Mouse (Mus musculus) limb, embryonic 13.5 days (tissue): ENCODE data around the gene Rom1. TPM values are rescaled to one million over a fixed set of nuclear protein-coding genes. Genes with fewer than 3 reads are reported as not detected.

Experiments used
- ATAC-seq: fragments of 200-750 bp; cut with Nextera tagmentation; 2 replicates; pipeline ENCODE4 v1.8.0; 2017; ENCODE audit warnings: low read depth, moderate number of reproducible peaks, moderate TSS enrichment; ENCODE audit not compliant: low FRiP score
- H3K27ac ChIP-seq: fragments of 300-500 bp; sonication (generic); 2 replicates; pipeline ENCODE4 v1.5.1; 2015; ENCODE audit warnings: inconsistent platforms, mild to moderate bottlenecking, moderate library complexity
- H3K27me3 ChIP-seq: fragments of 300-500 bp; sonication (generic); 2 replicates; pipeline ENCODE4 v1.6.1; 2015; ENCODE audit warnings: mild to moderate bottlenecking, inconsistent platforms
- H3K36me3 ChIP-seq: fragments of 300-500 bp; sonication (generic); 2 replicates; pipeline ENCODE4 v1.6.1; 2015; ENCODE audit warnings: inconsistent platforms, mild to moderate bottlenecking, moderate library complexity
- H3K4me1 ChIP-seq: fragments of 300-500 bp; sonication (generic); 2 replicates; pipeline ENCODE4 v1.6.1; 2015; ENCODE audit warnings: inconsistent platforms
- H3K4me2 ChIP-seq: fragments of 300-500 bp; sonication (generic); replicated peaks from 2 replicates; pipeline ENCODE4 v1.6.1; 2015; ENCODE audit warnings: inconsistent platforms, mild to moderate bottlenecking, moderate library complexity
- H3K4me3 ChIP-seq: fragments of 300-500 bp; sonication (generic); 2 replicates; pipeline ENCODE4 v1.5.1; 2015; ENCODE audit warnings: moderate library complexity, mild to moderate bottlenecking, inconsistent platforms
- H3K9ac ChIP-seq: fragments of 300-500 bp; sonication (generic); 2 replicates; pipeline ENCODE4 v1.6.1; 2015; ENCODE audit warnings: mild to moderate bottlenecking, inconsistent platforms
- H3K9me3 ChIP-seq: fragments of 300-500 bp; sonication (generic); 2 replicates; pipeline ENCODE4 v1.6.1; 2016; ENCODE audit warnings: inconsistent platforms
- WGBS: fragments of 180-500 bp; shearing (Covaris S2); methylation state at CpG from one replicate; pipeline ENCODE4 v1.1.7; 2015; 5-methylcytosine and 5-hydroxymethylcytosine counted together
- microRNA-seq: library from miRNA; unstranded; fragments of <30 nt; microRNA quantifications from one replicate; pipeline ENCODE4, GENCODE M21; 2016
- polyA plus RNA-seq: library from polyadenylated mRNA; unstranded; fragments of >200 nt; fragmentation: Nextera tagmentation; extraction: Ambion mirVana; gene quantifications from 2 replicates; pipeline ENCODE4 v1.2.1, GENCODE M21; 2015

Gene Rom1
- polyA plus RNA-seq, 1 experiment from 2014 or later: 3.2 TPM

DNA sequence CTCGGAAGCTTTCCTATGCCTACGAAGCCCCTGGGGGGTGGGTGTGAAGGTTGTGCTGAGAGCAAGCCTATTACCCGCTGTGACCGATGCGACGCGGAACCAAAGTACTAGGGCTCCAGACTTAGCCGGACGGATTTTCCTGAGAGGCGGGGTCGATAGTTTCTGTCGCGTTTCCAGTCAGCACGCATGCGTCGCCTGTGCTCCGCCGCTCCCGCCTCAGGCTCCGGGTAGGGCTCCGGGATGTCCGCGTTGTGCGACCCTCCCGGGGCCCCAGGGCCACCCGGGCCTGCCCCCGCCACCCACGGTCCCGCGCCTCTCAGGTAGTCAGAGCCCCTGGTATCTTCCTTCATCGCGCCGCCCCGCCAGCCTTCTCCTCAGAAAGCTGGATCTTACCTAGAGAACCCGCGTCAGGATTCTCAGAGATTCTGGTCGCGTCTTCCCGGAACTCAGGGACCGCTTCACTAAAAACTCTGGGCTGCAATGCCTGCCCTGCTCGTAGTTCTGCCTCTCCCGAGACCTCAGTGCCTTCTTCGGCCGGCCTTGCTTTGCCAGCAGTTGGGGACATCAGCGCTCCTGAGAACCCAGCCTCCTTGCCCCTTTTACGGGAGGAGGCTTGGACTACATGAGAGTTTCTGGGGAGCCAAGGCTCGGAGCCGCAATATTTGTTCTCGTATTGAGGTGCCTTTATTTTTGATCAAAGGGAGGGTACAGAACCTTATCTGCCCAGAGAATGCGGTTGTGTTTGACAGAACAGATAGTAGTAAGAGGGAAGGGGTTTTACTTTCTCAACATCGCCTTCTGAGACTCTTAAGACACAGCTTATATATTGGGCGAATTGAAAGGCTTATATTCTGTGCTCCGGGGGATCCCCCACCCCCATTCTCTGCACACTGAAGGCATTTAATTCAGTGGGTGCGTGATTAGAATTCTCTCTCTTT, 36.1 kb downstream of the Rom1 start, which contains the start of gene Ints5:
Ints5 (plus strand) TSS at position 177 of the 938 bp plus-strand sequence.
- H3K4me1 ChIP-seq: peaks cover 35% of the 10 kb centered on the region
- peak within 1 kb of the TSS; percentile 79 for H3K27ac ChIP-seq
- peak within 1 kb of the TSS; percentile 94 for H3K9ac ChIP-seq
- H3K4me2 ChIP-seq: peak within 1 kb of the TSS; percentile 88
- ATAC-seq: peak; percentile 60
- H3K9me3 ChIP-seq: no peaks in the 10 kb centered on the region
- peaks cover 40% of the 10 kb centered on the region for H3K36me3 ChIP-seq
- H3K27me3 ChIP-seq: no peaks in the 10 kb centered on the region
- H3K4me3 ChIP-seq: peak within 1 kb of the TSS; percentile 88
- WGBS: 2% methylated on average over 54 of the region's 54 CpGs

DNA sequence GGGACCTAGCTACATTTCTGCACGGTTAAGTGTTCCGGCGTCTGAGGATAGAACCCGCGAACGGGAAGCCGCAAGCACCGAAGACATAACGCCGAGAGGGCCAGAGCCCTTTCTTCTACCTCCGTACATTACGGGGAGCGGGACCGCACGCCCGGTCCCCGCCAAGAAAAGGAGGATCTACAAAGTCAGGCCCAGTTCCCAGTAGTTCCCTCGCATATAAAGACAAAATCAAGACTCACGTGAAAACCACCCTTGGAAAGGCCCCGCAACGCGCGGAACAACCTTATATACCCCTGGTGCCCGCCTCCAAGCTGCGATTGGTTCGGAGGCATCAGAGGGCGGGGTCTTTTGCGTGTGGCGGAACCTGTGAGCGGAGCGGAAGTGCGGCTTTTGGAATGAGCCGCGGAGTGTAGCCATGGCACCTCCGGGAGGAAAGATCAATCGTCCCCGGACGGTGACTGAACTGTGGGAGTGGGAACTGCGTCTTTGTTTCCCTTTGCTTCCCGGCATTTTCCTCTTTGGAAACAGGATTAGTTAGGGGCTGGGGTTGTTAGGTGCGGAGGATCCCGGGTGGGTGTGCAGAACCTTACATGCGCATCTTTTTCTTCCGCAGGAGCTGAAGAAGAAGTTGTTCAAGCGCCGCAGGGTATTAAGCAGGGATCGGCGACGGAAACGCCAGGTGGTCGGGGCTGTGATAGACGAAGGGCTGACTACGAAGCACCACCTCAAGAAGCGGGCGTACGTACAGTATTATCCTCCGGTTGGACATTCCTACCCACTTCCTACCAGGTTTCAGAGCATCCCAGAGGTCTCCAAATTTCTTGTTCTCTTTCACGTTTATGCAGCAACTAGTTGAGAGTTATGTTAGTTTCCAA, 40.4 kb downstream of the Rom1 start, which contains the start of the genes 1810009A15Rik and Gm49416:
1810009A15Rik (plus strand) TSS at position 343 of the 875 bp plus-strand sequence.
Gm49416 (plus strand) TSS at position 416 of the 875 bp plus-strand sequence.
- Histone ChIP-seq H3K9ac (peak within 1 kb of the TSS; percentile 93), H3K9me3 (no peaks in the 10 kb centered on the region), H3K27ac (peak within 1 kb of the TSS; percentile 88), H3K4me2 (peak within 1 kb of the TSS; percentile 66), H3K4me3 (peak within 1 kb of the TSS; percentile 70), H3K27me3 (no peaks in the 10 kb centered on the region), H3K36me3 (peaks cover 14% of the 10 kb centered on the region), H3K4me1 (peaks cover 21% of the 10 kb centered on the region)
- peak; percentile 95 for ATAC-seq
- under 1% methylated on average over 58 of the region's 58 CpGs for WGBS

DNA sequence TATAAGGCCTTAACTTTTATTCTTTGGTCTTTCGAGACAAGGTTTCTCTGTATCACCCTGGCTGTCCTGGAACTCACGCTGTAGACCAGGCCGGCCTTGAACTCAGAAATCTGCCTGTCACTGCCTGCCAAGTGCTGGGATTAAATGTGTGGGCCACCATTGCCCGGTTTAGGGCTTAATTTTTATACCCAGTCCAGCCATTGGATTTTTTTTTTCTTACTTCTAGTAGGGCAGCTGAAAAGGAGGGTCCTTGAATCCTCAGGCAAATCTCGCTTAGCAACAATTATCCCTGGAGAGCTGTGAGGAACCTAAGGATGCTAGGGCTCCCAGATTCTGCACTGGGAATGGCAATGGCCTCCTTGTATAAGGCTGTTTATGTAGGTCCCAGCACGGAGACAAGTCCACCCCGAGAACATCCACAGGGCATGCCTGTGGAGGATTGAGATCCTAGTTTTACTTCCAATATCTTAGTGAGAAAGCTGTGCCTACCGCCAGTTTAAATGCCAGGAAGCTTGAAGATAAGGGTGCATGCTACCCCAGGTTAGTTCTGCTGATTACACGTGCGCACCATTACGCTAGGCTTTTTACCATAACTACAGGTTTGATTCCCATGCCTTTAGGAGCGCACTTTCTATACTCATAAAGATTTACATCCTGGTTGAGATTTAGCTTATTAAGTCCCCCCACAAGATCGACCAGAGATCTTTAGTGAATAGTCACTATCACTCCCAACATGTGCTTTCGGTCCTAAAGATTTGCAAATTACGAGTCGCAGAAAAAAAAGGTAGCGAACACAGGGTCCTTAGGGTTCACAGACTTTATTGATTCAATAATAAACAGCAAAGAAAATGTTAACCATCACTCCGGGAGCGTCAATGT, 41.3 kb downstream of the Rom1 start:
- Histone ChIP-seq H3K4me2 (peak overlapping the region; percentile 66), H3K9ac (peak overlapping the region; percentile 93), H3K27ac (peak overlapping the region; percentile 88), H3K4me1 (peaks cover 17% of the 10 kb centered on the region), H3K9me3 (no peaks in the 10 kb centered on the region), H3K36me3 (peaks cover 14% of the 10 kb centered on the region), H3K4me3 (peak overlapping the region; percentile 70), H3K27me3 (no peaks in the 10 kb centered on the region)
- 11% methylated on average over 19 of the region's 19 CpGs for WGBS
- no peak for ATAC-seq

DNA sequence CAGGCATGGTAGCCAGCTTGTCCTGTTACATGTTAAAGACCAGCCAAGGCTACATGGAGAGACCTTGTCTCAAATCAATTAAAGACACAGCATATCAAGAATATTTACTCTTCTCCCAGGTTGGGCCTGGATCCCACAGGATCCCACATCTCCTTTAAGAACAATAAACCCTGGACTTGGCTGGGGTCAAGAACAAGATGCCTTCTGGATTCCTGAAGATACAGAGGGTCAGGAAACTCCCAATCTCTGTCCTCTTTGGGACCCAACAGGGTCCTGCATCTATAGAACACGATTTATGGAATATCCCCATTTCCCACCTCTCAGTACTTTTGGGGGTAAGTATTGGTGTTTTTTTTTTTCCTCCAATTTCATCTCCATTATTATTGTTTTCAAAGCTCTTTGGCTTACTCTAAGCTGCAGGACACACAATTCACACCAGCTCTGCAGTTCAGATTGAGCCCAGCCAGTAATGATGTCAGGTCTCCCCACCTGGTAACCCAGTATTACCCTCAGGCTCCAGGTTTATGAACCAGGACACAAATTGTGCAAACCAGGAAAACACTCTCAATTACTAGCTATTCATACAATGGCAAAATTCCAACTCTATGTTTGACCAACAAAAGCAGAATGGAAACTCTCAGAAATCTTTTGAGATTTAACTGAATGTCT, 42.1 kb downstream of the Rom1 start:
- Histone ChIP-seq H3K9me3 (no peaks in the 10 kb centered on the region), H3K4me2 (peak overlapping the region; percentile 66), H3K9ac (peak overlapping the region; percentile 93), H3K27ac (peak overlapping the region; percentile 88; the same call in 1 of the 2 replicates), H3K36me3 (peaks cover 14% of the 10 kb centered on the region), H3K27me3 (no peaks in the 10 kb centered on the region), H3K4me3 (peak overlapping the region; percentile 70), H3K4me1 (peaks cover 17% of the 10 kb centered on the region)
- no peak for ATAC-seq
- WGBS: 52% methylated on average over 1 of the region's 1 CpGs

DNA sequence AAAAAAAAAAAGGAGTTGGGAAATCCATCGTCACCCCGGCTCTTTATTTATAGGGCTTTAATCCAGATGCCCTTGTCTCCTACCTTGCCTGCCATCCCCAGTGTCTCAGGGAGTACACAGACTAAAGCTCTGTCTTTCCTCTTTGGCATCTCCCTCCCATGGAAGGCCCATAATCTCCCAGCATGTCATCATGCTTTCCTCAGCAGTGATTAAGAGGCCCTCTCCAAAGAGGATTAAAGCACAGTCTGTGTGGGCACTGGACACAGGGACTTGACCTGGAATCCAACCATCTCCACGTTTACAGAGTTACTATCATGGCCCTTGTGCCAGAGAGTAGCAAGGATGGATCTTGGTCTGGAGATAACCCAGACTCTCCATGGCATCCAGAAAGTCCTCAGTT, 45.5 kb downstream of the Rom1 start, which contains the start of the genes Lbhd1 and Gm49403:
Lbhd1 (plus strand) TSS at position 117 of the 400 bp plus-strand sequence.
Gm49403 (plus strand) TSS at position 315 of the 400 bp plus-strand sequence.
- H3K4me3 ChIP-seq: no peak within 1 kb of the TSS
- 66% methylated on average over 3 of the region's 3 CpGs for WGBS
- H3K9me3 ChIP-seq: no peaks in the 10 kb centered on the region
- no peak within 1 kb of the TSS for H3K4me2 ChIP-seq
- H3K4me1 ChIP-seq: peaks cover 20% of the 10 kb centered on the region
- H3K9ac ChIP-seq: no peak within 1 kb of the TSS
- no peaks in the 10 kb centered on the region for H3K27me3 ChIP-seq
- H3K36me3 ChIP-seq: peaks cover 4% of the 10 kb centered on the region; the same call in 1 of the 2 replicates
- no peak within 1 kb of the TSS for H3K27ac ChIP-seq
- ATAC-seq: no peak

DNA sequence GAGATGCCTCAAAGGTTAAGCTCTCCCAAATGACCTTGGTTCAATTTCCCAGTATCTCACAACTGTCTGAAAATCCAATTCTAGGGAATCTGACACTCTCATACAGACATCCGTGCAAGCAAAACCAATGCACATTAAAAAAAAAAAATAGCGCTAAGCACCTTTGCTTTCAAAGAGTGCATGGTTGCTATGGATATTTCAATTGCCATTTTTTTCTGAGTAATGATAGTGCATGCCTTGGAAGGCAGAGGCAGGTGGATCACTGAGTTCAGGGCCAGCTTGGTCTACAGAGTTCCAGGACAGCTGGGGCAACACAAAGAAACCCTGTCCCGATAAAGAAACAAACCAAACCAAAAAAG, 48.1 kb downstream of the Rom1 start:
- peak overlapping the region; percentile 86 for H3K4me2 ChIP-seq
- peak overlapping the region; percentile 89 for H3K4me3 ChIP-seq
- no peaks in the 10 kb centered on the region for H3K9me3 ChIP-seq
- 19% methylated on average over 3 of the region's 3 CpGs for whole genome bisulfite sequencing
- no peaks in the 10 kb centered on the region for H3K27me3 ChIP-seq
- peak overlapping the region; percentile 92 for H3K9ac ChIP-seq
- no peak overlapping the region; the same call in 1 of the 2 replicates for H3K27ac ChIP-seq
- peaks cover 9% of the 10 kb centered on the region for H3K4me1 ChIP-seq
- no peak for ATAC-seq
- peaks cover 25% of the 10 kb centered on the region for H3K36me3 ChIP-seq

DNA sequence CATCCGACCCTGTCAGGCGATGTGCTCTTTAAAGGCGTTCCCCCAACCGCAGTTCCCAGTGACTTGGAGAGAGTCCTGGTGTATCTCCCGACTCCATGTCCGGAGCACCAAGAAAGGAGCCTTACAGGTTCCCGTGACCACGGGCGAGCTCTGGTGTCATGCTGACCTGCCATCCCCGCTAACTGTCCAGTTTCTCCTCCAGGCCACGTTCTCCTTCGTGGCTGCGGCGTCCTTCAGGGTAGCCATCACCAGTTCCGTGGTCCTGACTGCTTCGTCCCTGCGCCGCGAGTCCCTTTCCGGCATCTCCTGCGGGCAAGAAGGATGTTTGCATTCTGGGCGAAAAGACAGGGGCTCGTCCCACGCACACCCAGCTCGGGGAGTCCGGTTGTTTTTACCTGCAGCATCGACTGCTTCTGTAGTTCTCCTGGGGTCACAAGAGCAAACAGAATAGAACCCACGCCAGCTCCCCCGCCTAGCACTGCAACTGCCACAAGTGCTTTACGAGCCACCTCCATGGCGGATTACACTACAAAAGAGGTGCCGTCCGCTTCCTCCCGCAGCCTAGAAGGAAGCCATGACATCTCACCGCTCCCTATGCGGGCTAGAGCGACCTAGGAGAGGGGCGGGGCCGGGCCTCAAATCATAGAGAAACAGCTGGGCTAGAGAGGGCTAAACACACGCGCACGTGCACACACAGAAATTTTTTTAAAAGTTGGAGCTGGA, 48.7 kb downstream of the Rom1 start, which contains the start of gene Uqcc3:
Uqcc3 (minus strand) TSS at position 613 of the 723 bp plus-strand sequence.
- H3K27me3 ChIP-seq: no peaks in the 10 kb centered on the region
- H3K4me1 ChIP-seq: peaks cover 9% of the 10 kb centered on the region
- WGBS: under 1% methylated on average over 42 of the region's 42 CpGs
- H3K4me3 ChIP-seq: peak within 1 kb of the TSS; percentile 89
- peak; percentile 97 for ATAC-seq
- H3K27ac ChIP-seq: peak within 1 kb of the TSS; percentile 81
- H3K36me3 ChIP-seq: peaks cover 30% of the 10 kb centered on the region
- peak within 1 kb of the TSS; percentile 92 for H3K9ac ChIP-seq
- H3K9me3 ChIP-seq: no peaks in the 10 kb centered on the region
- peak within 1 kb of the TSS; percentile 86 for H3K4me2 ChIP-seq

Small RNA genes within 50 kb of the gene (microRNA-seq; reads per million reads assigned to microRNA genes)
- gene Mir5136: not detected

Other genes starting within 250 kb of the Rom1 start
- 101 and 103 TPM in 2 replicates for gene Slc3a2, start 206.0 kb downstream of the Rom1 start, polyA plus RNA-seq
- gene Wdr74, start 193.5 kb downstream of the Rom1 start, polyA plus RNA-seq: 98.7 TPM in 2 replicates
- 2.1 TPM in 2 replicates for gene 1700092M07Rik, start 188.6 kb downstream of the Rom1 start, polyA plus RNA-seq
- gene Stx5a, start 187.9 kb downstream of the Rom1 start, polyA plus RNA-seq: 194 and 205 TPM in 2 replicates
- 214 and 217 TPM in 2 replicates for gene Nxf1, start 172.3 kb downstream of the Rom1 start, polyA plus RNA-seq
- 211 and 232 TPM in 2 replicates for gene Tmem223, start 158.4 kb downstream of the Rom1 start, polyA plus RNA-seq
- 62.7 and 66.2 TPM in 2 replicates for gene Tmem179b, start 154.9 kb downstream of the Rom1 start, polyA plus RNA-seq
- gene Taf6l, start 142.9 kb downstream of the Rom1 start, polyA plus RNA-seq: 31.9 and 32.8 TPM in 2 replicates
- 183 and 185 TPM in 2 replicates for gene Polr2g, start 130.8 kb downstream of the Rom1 start, polyA plus RNA-seq
- 6.0 and 6.7 TPM in 2 replicates for gene Zbtb3, start 126.8 kb downstream of the Rom1 start, polyA plus RNA-seq
- 67.1 and 73.4 TPM in 2 replicates for gene Ttc9c, start 110.0 kb downstream of the Rom1 start, polyA plus RNA-seq
- gene Hnrnpul2, start 109.3 kb downstream of the Rom1 start, polyA plus RNA-seq: 5.9 and 6.3 TPM in 2 replicates
- gene AC129217.1, start 99.6 kb downstream of the Rom1 start, polyA plus RNA-seq: not detected in 2 replicates
- 45.2 and 49.3 TPM in 2 replicates for gene Bscl2, start 91.9 kb downstream of the Rom1 start, polyA plus RNA-seq
- 8.7 and 8.8 TPM in 2 replicates for gene Gng3, start 90.2 kb downstream of the Rom1 start, polyA plus RNA-seq
- 0.75 and 0.93 TPM in 2 replicates for gene Lrrn4cl, start 78.6 kb downstream of the Rom1 start, polyA plus RNA-seq
- gene Ubxn1, start 57.9 kb downstream of the Rom1 start, polyA plus RNA-seq: 179 TPM in 2 replicates
- 66.7 and 70.4 TPM in 2 replicates for gene Uqcc3, start 48.4 kb downstream of the Rom1 start, polyA plus RNA-seq
- gene Lbhd1, start 45.6 kb downstream of the Rom1 start, polyA plus RNA-seq: 93.0 and 93.2 TPM in 2 replicates
- gene Gm49403, start 45.4 kb downstream of the Rom1 start, polyA plus RNA-seq: not detected in 2 replicates
- 94.0 and 96.6 TPM in 2 replicates for gene 1810009A15Rik, start 40.5 kb downstream of the Rom1 start, polyA plus RNA-seq
- gene Gm49416, start 40.4 kb downstream of the Rom1 start, polyA plus RNA-seq: not detected in 2 replicates
- 39.6 and 43.3 TPM in 2 replicates for gene Ints5, start 36.4 kb downstream of the Rom1 start, polyA plus RNA-seq
- 102 and 112 TPM in 2 replicates for gene Ganab, start 31.3 kb downstream of the Rom1 start, polyA plus RNA-seq
- 49.9 and 53.0 TPM in 2 replicates for gene B3gat3, start 9.0 kb downstream of the Rom1 start, polyA plus RNA-seq
- gene Eml3, start 196 bp upstream of the Rom1 start, polyA plus RNA-seq: 36.9 and 37.2 TPM in 2 replicates
- gene Mta2, start 12.5 kb upstream of the Rom1 start, polyA plus RNA-seq: 192 and 193 TPM in 2 replicates
- gene Tut1, start 24.5 kb upstream of the Rom1 start, polyA plus RNA-seq: 35.6 and 36.5 TPM in 2 replicates
- 508 and 512 TPM in 2 replicates for gene Eef1g, start 37.7 kb upstream of the Rom1 start, polyA plus RNA-seq
- 35.2 and 35.6 TPM in 2 replicates for gene Ahnak, start 59.9 kb upstream of the Rom1 start, polyA plus RNA-seq
- not detected in 2 replicates for gene Scgb1a1, start 158.6 kb upstream of the Rom1 start, polyA plus RNA-seq
- gene Asrgl1, start 206.3 kb upstream of the Rom1 start, polyA plus RNA-seq: 17.8 and 19.0 TPM in 2 replicates